Mouse (Mus musculus): ENCODE results near the gene Eif5. TPM values are rescaled to one million over a fixed set of nuclear protein-coding genes. Genes with fewer than 3 reads are reported as not detected.

Eif5 gene
- total RNA-seq, 2 experiments from 2014 or later, result 240 to 258 TPM

- DNase-seq, result no peak
Measured at GRCm38 (mm10) chr12:111568836-111569235, 31.0 kb downstream of the Eif5 start.

GRCm38 (mm10) chr12:111572406-111572805 is 34.6 kb downstream of the Eif5 start:
- no peak for DNase-seq

GRCm38 (mm10) chr12:111573315-111573714 is 35.5 kb downstream of the Eif5 start:
- DNase-seq, result no peak

GRCm38 (mm10) chr12:111574074-111574886 is 36.5 kb downstream of the Eif5 start, which contains the start of gene Mark3:
Gene Mark3, plus strand, starts transcription at chr12:111574523.
- peak; percentile 99 for DNase-seq

- DNase-seq, result peak; percentile 54
Measured at GRCm38 (mm10) chr12:111574887-111575838, 37.3 kb downstream of the Eif5 start.

- no peak for DNase-seq
Measured at GRCm38 (mm10) chr12:111583058-111583457, 45.2 kb downstream of the Eif5 start.

- DNase-seq, result no peak
Measured at GRCm38 (mm10) chr12:111584401-111584800, 46.6 kb downstream of the Eif5 start.

- no peak for DNase-seq
Measured at GRCm38 (mm10) chr12:111587252-111587651, 49.4 kb downstream of the Eif5 start.

- DNase-seq, result no peak
Measured at GRCm38 (mm10) chr12:111592407-111593021, 54.7 kb downstream of the Eif5 start.

GRCm38 (mm10) chr12:111593775-111594174 is 56.0 kb downstream of the Eif5 start:
- DNase-seq, result no peak

Other genes starting within 250 kb of the Eif5 start
- 100 to 1,000 TPM; 112 to 116 TPM for gene Cdc42bpb, start 160.3 kb upstream of the Eif5 start, total RNA-seq (2021)
- gene Lbhd2, start 131.2 kb upstream of the Eif5 start, total RNA-seq (2021), result not detected
- gene Exoc3l4, start 121.0 kb upstream of the Eif5 start, total RNA-seq (2021), result 1 to 10 TPM; 7.3 to 8.7 TPM
- 10 to 100 TPM; 19.1 to 23.3 TPM for gene Tnfaip2, start 95.5 kb upstream of the Eif5 start, total RNA-seq (2021)
- 1 to 10 TPM in 1 of 2 experiments, under 1 TPM in 1; 0.88 to 1.6 TPM for gene Gm266, start 52.2 kb upstream of the Eif5 start, total RNA-seq (2021)
- gene Mark3, start 36.5 kb downstream of the Eif5 start, total RNA-seq (2021), result 10 to 100 TPM; 77.5 to 79.9 TPM
- gene Ckb, start 134.3 kb downstream of the Eif5 start, total RNA-seq (2021), result 100 to 1,000 TPM; 165 to 181 TPM
- gene Trmt61a, start 140.1 kb downstream of the Eif5 start, total RNA-seq (2021), result 1 to 10 TPM; 9.4 to 9.8 TPM
- 10 to 100 TPM; 29.3 to 32.6 TPM for gene Bag5, start 175.2 kb downstream of the Eif5 start, total RNA-seq (2021)
- gene Apopt1, start 175.2 kb downstream of the Eif5 start, total RNA-seq (2021), result 10 to 100 TPM; 40.0 to 42.1 TPM
- gene Klc1, start 220.8 kb downstream of the Eif5 start, total RNA-seq (2021), result 100 to 1,000 TPM; 159 to 169 TPM